Mouse (Mus musculus): ENCODE results near the gene Prap1. TPM values are rescaled to one million over a fixed set of nuclear protein-coding genes. Genes with fewer than 3 reads are reported as not detected.

The Prap1 gene
- polyA plus RNA-seq, 1 experiment from 2014 or later, result not detected

GRCm38 (mm10) chr7:140094954-140095353 lies 1.8 kb downstream of the Prap1 start:
- ATAC-seq (ENCODE audit: low read depth) (no peak), DNase-seq (no peak)
- Histone ChIP-seq H3K27ac (no peak overlapping the region), H3K9ac (no peak overlapping the region), H3K27me3 (no peaks in the 10 kb centered on the region), H3K9me3 (replicated peaks) (no peaks in the 10 kb centered on the region), H3K4me3 (replicated peaks) (no peak overlapping the region), H3K4me2 (no peak overlapping the region), H3K4me1 (replicated peaks) (peaks cover 6% of the 10 kb centered on the region), H3K36me3 (no peaks in the 10 kb centered on the region)
- WGBS (ENCODE audit: insufficient replicate concordance), result 53% methylated on average over 5 of the region's 5 CpGs

GRCm38 (mm10) chr7:140095556-140095955 lies 2.4 kb downstream of the Prap1 start:
- DNase-seq (no peak), ATAC-seq (ENCODE audit: low read depth) (no peak)
- no peak overlapping the region for H3K4me3 ChIP-seq (replicated peaks)
- no peak overlapping the region for H3K9ac ChIP-seq
- H3K36me3 ChIP-seq, result no peaks in the 10 kb centered on the region
- no peaks in the 10 kb centered on the region for H3K27me3 ChIP-seq
- H3K9me3 ChIP-seq (replicated peaks), result no peaks in the 10 kb centered on the region
- no peak overlapping the region for H3K4me2 ChIP-seq
- peaks cover 6% of the 10 kb centered on the region for H3K4me1 ChIP-seq (replicated peaks)
- WGBS (ENCODE audit: insufficient replicate concordance), result 33% methylated on average over 1 of the region's 1 CpGs
- H3K27ac ChIP-seq, result no peak overlapping the region

- ATAC-seq (ENCODE audit: low read depth), result no peak
- DNase-seq, result no peak
- Histone ChIP-seq H3K27ac (no peak overlapping the region), H3K4me2 (no peak overlapping the region), H3K4me3 (replicated peaks) (no peak overlapping the region), H3K27me3 (no peaks in the 10 kb centered on the region), H3K9ac (no peak overlapping the region), H3K4me1 (replicated peaks) (peaks cover 6% of the 10 kb centered on the region), H3K36me3 (no peaks in the 10 kb centered on the region), H3K9me3 (replicated peaks) (no peaks in the 10 kb centered on the region)
Measured at GRCm38 (mm10) chr7:140096055-140096454, 2.9 kb downstream of the Prap1 start.

GRCm38 (mm10) chr7:140098466-140098865 lies 5.3 kb downstream of the Prap1 start:
- WGBS (ENCODE audit: insufficient replicate concordance), result 15% methylated on average over 1 of the region's 1 CpGs

GRCm38 (mm10) chr7:140101498-140101897 lies 8.3 kb downstream of the Prap1 start:
- Histone ChIP-seq H3K27ac (no peak overlapping the region), H3K4me1 (replicated peaks) (peaks cover 21% of the 10 kb centered on the region), H3K27me3 (no peaks in the 10 kb centered on the region), H3K4me3 (replicated peaks) (peak overlapping the region; percentile 52), H3K9ac (peak overlapping the region; percentile 66; the same call in 1 of the 2 replicates), H3K9me3 (replicated peaks) (no peaks in the 10 kb centered on the region), H3K4me2 (peak overlapping the region; percentile 69), H3K36me3 (peaks cover 4% of the 10 kb centered on the region; the same call in 1 of the 2 replicates)
- no peak for DNase-seq
- 78% methylated on average over 10 of the region's 10 CpGs for WGBS (ENCODE audit: insufficient replicate concordance)
- ATAC-seq (ENCODE audit: low read depth), result no peak

More at GRCm38 (mm10) chr7:140098466-140098865, 5.3 kb downstream of the Prap1 start:
- no peaks in the 10 kb centered on the region for H3K36me3 ChIP-seq
- H3K9me3 ChIP-seq (replicated peaks), result no peaks in the 10 kb centered on the region
- no peak overlapping the region for H3K27ac ChIP-seq
- no peak overlapping the region for H3K4me3 ChIP-seq (replicated peaks)
- H3K9ac ChIP-seq, result no peak overlapping the region
- no peaks in the 10 kb centered on the region for H3K27me3 ChIP-seq
- ATAC-seq (ENCODE audit: low read depth), result no peak
- H3K4me2 ChIP-seq, result no peak overlapping the region
- H3K4me1 ChIP-seq (replicated peaks), result peaks cover 21% of the 10 kb centered on the region
- no peak for DNase-seq

- Histone ChIP-seq H3K9me3 (replicated peaks) (no peaks in the 10 kb centered on the region), H3K27me3 (no peaks in the 10 kb centered on the region), H3K27ac (no peak within 1 kb of the TSS), H3K4me3 (replicated peaks) (peak within 1 kb of the TSS; percentile 52), H3K36me3 (peaks cover 7% of the 10 kb centered on the region), H3K4me2 (peak within 1 kb of the TSS; percentile 69), H3K9ac (peak within 1 kb of the TSS; percentile 66), H3K4me1 (replicated peaks) (peaks cover 21% of the 10 kb centered on the region)
- 3% methylated on average over 30 of the region's 30 CpGs for WGBS (ENCODE audit: insufficient replicate concordance)
- ATAC-seq (ENCODE audit: low read depth) (peak; percentile 88), DNase-seq (peak; percentile 80)
Measured at GRCm38 (mm10) chr7:140101993-140102860, 9.0 kb downstream of the Prap1 start, which contains the start of gene Fuom. Gene Fuom (minus strand): TSS chr7:140102441.

GRCm38 (mm10) chr7:140104009-140104408 lies 10.8 kb downstream of the Prap1 start:
- Histone ChIP-seq H3K9me3 (replicated peaks) (no peaks in the 10 kb centered on the region), H3K4me1 (replicated peaks) (peaks cover 15% of the 10 kb centered on the region), H3K36me3 (peaks cover 20% of the 10 kb centered on the region), H3K4me3 (replicated peaks) (no peak overlapping the region), H3K27ac (no peak overlapping the region), H3K27me3 (no peaks in the 10 kb centered on the region), H3K9ac (no peak overlapping the region), H3K4me2 (no peak overlapping the region)
- DNase-seq, result no peak
- no peak for ATAC-seq (ENCODE audit: low read depth)
- WGBS (ENCODE audit: insufficient replicate concordance), result 72% methylated on average over 4 of the region's 4 CpGs

GRCm38 (mm10) chr7:140111943-140112342 lies 18.7 kb downstream of the Prap1 start:
- Histone ChIP-seq H3K4me3 (replicated peaks) (no peak overlapping the region), H3K36me3 (peaks cover 55% of the 10 kb centered on the region), H3K9me3 (replicated peaks) (no peaks in the 10 kb centered on the region), H3K4me1 (replicated peaks) (peaks cover 19% of the 10 kb centered on the region), H3K27me3 (no peaks in the 10 kb centered on the region), H3K4me2 (no peak overlapping the region), H3K9ac (no peak overlapping the region), H3K27ac (no peak overlapping the region)
- WGBS (ENCODE audit: insufficient replicate concordance), result 51% methylated on average over 3 of the region's 3 CpGs
- DNase-seq (no peak), ATAC-seq (ENCODE audit: low read depth) (no peak)

GRCm38 (mm10) chr7:140115583-140116328 lies 22.6 kb downstream of the Prap1 start, which contains the start of gene Paox:
Gene Paox (plus strand): TSS chr7:140115799.
- H3K4me3 ChIP-seq (replicated peaks), result peak within 1 kb of the TSS; percentile 69
- H3K4me1 ChIP-seq (replicated peaks), result peaks cover 23% of the 10 kb centered on the region
- peak within 1 kb of the TSS; percentile 75 for H3K9ac ChIP-seq
- ATAC-seq (ENCODE audit: low read depth), result peak; percentile 69
- H3K36me3 ChIP-seq, result peaks cover 22% of the 10 kb centered on the region
- DNase-seq, result peak; percentile 53
- H3K4me2 ChIP-seq, result peak within 1 kb of the TSS; percentile 94
- WGBS (ENCODE audit: insufficient replicate concordance), result 1% methylated on average over 23 of the region's 23 CpGs
- H3K27me3 ChIP-seq, result no peaks in the 10 kb centered on the region
- no peaks in the 10 kb centered on the region for H3K9me3 ChIP-seq (replicated peaks)
- peak within 1 kb of the TSS; percentile 86 for H3K27ac ChIP-seq

- peaks cover 23% of the 10 kb centered on the region for H3K4me1 ChIP-seq (replicated peaks)
- H3K4me2 ChIP-seq, result peak within 1 kb of the TSS; percentile 94
- DNase-seq (peak; percentile 88), ATAC-seq (ENCODE audit: low read depth) (peak; percentile 99)
- H3K9ac ChIP-seq, result peak within 1 kb of the TSS; percentile 75
- 3% methylated on average over 28 of the region's 28 CpGs for WGBS (ENCODE audit: insufficient replicate concordance)
- H3K9me3 ChIP-seq (replicated peaks), result no peaks in the 10 kb centered on the region
- H3K27me3 ChIP-seq, result no peaks in the 10 kb centered on the region
- H3K4me3 ChIP-seq (replicated peaks), result peak within 1 kb of the TSS; percentile 69
- H3K36me3 ChIP-seq, result peaks cover 15% of the 10 kb centered on the region
- H3K27ac ChIP-seq, result peak within 1 kb of the TSS; percentile 86
Measured at GRCm38 (mm10) chr7:140116329-140117054, 23.3 kb downstream of the Prap1 start, which contains the start of gene Echs1. Gene Echs1 (minus strand): TSS chr7:140116476.

GRCm38 (mm10) chr7:140120484-140120883 lies 27.3 kb downstream of the Prap1 start:
- H3K27ac ChIP-seq, result no peak overlapping the region
- no peak overlapping the region for H3K4me2 ChIP-seq
- 72% methylated on average over 2 of the region's 2 CpGs for WGBS (ENCODE audit: insufficient replicate concordance)
- no peaks in the 10 kb centered on the region for H3K27me3 ChIP-seq
- no peak overlapping the region for H3K4me3 ChIP-seq (replicated peaks)
- DNase-seq, result no peak
- H3K9ac ChIP-seq, result no peak overlapping the region
- ATAC-seq (ENCODE audit: low read depth), result no peak
- H3K4me1 ChIP-seq (replicated peaks), result peaks cover 33% of the 10 kb centered on the region
- H3K36me3 ChIP-seq, result no peaks in the 10 kb centered on the region
- H3K9me3 ChIP-seq (replicated peaks), result no peaks in the 10 kb centered on the region

All from liver, embryonic 13.5 days (tissue).